In genomic region chr1:74752150-74752549, GRCm38 (mm10) we compare ENCODE assay signal across 31 mouse cellular contexts. TPM values are rescaled to one million over a fixed set of nuclear protein-coding genes. Genes with fewer than 3 reads are reported as not detected.
"Had no signal": no experiment of that assay in that cellular context is flagged by ENCODE, and none has a peak within 500 bp of the region (broad histone marks: within the 10 kb centered on the region; RNA-seq: fewer than 3 reads in every experiment).

No protein-coding gene starts in this region.

- H3K4me3 ChIP-seq: embryonic facial prominence, embryonic 10.5 days; embryonic facial prominence, embryonic 12.5 days; embryonic facial prominence, embryonic 13.5 days; embryonic facial prominence, embryonic 15.5 days; erythroblast, embryonic 14.5 days; forebrain, embryonic 10.5 days; forebrain, embryonic 12.5 days; forebrain, embryonic 13.5 days; forebrain, embryonic 15.5 days; heart, adult 2 months; heart, embryonic 10.5 days had no signal

- H3K27ac ChIP-seq: embryonic facial prominence, embryonic 10.5 days; embryonic facial prominence, embryonic 12.5 days; embryonic facial prominence, embryonic 13.5 days; embryonic facial prominence, embryonic 15.5 days; forebrain, embryonic 10.5 days; forebrain, embryonic 12.5 days; forebrain, embryonic 13.5 days; forebrain, embryonic 15.5 days; heart, adult 2 months; heart, embryonic 10.5 days had no signal

- H3K4me2 ChIP-seq: embryonic facial prominence, embryonic 12.5 days; embryonic facial prominence, embryonic 13.5 days; embryonic facial prominence, embryonic 15.5 days; forebrain, embryonic 12.5 days; forebrain, embryonic 13.5 days; forebrain, embryonic 15.5 days had no signal

- H3K36me3 ChIP-seq: embryonic facial prominence, embryonic 10.5 days; embryonic facial prominence, embryonic 12.5 days; embryonic facial prominence, embryonic 13.5 days; embryonic facial prominence, embryonic 15.5 days; forebrain, embryonic 10.5 days; forebrain, embryonic 12.5 days; forebrain, embryonic 15.5 days; heart, embryonic 10.5 days had no signal

- ATAC-seq: forebrain, embryonic 13.5 days; forebrain, embryonic 14.5 days; forebrain, embryonic 15.5 days; forebrain, embryonic 16.5 days; forebrain, postnatal 0 days had no signal

- DNase-seq: cerebellum, adult 2 months; cerebellum, adult 8-10 months; cerebellum, adult 9-10 months; cerebellum, adult 9-11 months; cerebellum, postnatal 10 days; cerebellum, postnatal 14 days; cerebellum, postnatal 25 days; cerebellum, postnatal 36 days; embryo, embryonic 11 days; forebrain, postnatal 0 days; gastrocnemius, postnatal 10 days; gastrocnemius, postnatal 14 days; gastrocnemius, postnatal 25 days; heart, adult 18-20 months; heart, adult 2 months had no signal

RNA-seq across cellular contexts. Expression of gene Prkag3, which starts 3.1 kb away (rescaled TPM):
- total RNA-seq: common myeloid progenitor, adult 5-6 weeks; forebrain, postnatal 0 days; granulocyte monocyte progenitor cell, adult 5-6 weeks had no signal
- polyA plus RNA-seq: embryonic facial prominence, embryonic 11.5 days; erythroblast, embryonic 14.5 days; forebrain, embryonic 10.5 days; forebrain, embryonic 12.5 days; forebrain, embryonic 13.5 days; forebrain, embryonic 14.5 days; forebrain, embryonic 15.5 days; forebrain, embryonic 16.5 days; forebrain, postnatal 0 days had no signal

RNA-seq across cellular contexts. Expression of gene Wnt6, which starts 19.5 kb away (rescaled TPM):
- total RNA-seq: common myeloid progenitor, adult 5-6 weeks had no signal
- polyA plus RNA-seq: erythroblast, embryonic 14.5 days had no signal

RNA-seq across cellular contexts. Expression of gene Wnt10a, which starts 39.2 kb away (rescaled TPM):
- total RNA-seq: common myeloid progenitor, adult 5-6 weeks; gastrocnemius, postnatal 25 days; granulocyte monocyte progenitor cell, adult 5-6 weeks; heart, adult 18-20 months; heart, adult 2 months; heart, adult 8-10 months had no signal
- polyA plus RNA-seq: heart, adult 2 months had no signal
